Mouse (Mus musculus): Measurements from ENCODE around the gene Plekhh3. TPM values are rescaled to one million over a fixed set of nuclear protein-coding genes. Genes with fewer than 3 reads are reported as not detected.

The Plekhh3 gene
- polyA plus RNA-seq, 1 experiment from 2014 or later: 9.5 TPM

- no peak for ATAC-seq (ENCODE audit: low FRiP score)
- Histone ChIP-seq H3K4me1 (peaks cover 34% of the 10 kb centered on the region), H3K9me3 (replicated peaks) (no peaks in the 10 kb centered on the region), H3K4me2 (no peak overlapping the region), H3K27me3 (replicated peaks) (no peaks in the 10 kb centered on the region), H3K27ac (replicated peaks) (no peak overlapping the region), H3K9ac (replicated peaks) (no peak overlapping the region), H3K4me3 (replicated peaks) (no peak overlapping the region), H3K36me3 (peaks cover 45% of the 10 kb centered on the region)
- WGBS: 83% methylated on average over 7 of the region's 7 CpGs
Measured at GRCm38 (mm10) chr11:101193076-101193475, 21.9 kb upstream of the Plekhh3 start.

GRCm38 (mm10) chr11:101192646-101193045 is 21.5 kb upstream of the Plekhh3 start:
- Histone ChIP-seq H3K4me1 (peaks cover 34% of the 10 kb centered on the region), H3K9me3 (replicated peaks) (no peaks in the 10 kb centered on the region), H3K9ac (replicated peaks) (no peak overlapping the region), H3K27ac (replicated peaks) (no peak overlapping the region), H3K4me3 (replicated peaks) (no peak overlapping the region), H3K27me3 (replicated peaks) (no peaks in the 10 kb centered on the region), H3K36me3 (peaks cover 43% of the 10 kb centered on the region), H3K4me2 (no peak overlapping the region)
- no peak for ATAC-seq (ENCODE audit: low FRiP score)
- WGBS: 87% methylated on average over 6 of the region's 6 CpGs

GRCm38 (mm10) chr11:101191919-101192470 is 20.8 kb upstream of the Plekhh3 start:
- 81% methylated on average over 4 of the region's 4 CpGs for WGBS

DNA sequence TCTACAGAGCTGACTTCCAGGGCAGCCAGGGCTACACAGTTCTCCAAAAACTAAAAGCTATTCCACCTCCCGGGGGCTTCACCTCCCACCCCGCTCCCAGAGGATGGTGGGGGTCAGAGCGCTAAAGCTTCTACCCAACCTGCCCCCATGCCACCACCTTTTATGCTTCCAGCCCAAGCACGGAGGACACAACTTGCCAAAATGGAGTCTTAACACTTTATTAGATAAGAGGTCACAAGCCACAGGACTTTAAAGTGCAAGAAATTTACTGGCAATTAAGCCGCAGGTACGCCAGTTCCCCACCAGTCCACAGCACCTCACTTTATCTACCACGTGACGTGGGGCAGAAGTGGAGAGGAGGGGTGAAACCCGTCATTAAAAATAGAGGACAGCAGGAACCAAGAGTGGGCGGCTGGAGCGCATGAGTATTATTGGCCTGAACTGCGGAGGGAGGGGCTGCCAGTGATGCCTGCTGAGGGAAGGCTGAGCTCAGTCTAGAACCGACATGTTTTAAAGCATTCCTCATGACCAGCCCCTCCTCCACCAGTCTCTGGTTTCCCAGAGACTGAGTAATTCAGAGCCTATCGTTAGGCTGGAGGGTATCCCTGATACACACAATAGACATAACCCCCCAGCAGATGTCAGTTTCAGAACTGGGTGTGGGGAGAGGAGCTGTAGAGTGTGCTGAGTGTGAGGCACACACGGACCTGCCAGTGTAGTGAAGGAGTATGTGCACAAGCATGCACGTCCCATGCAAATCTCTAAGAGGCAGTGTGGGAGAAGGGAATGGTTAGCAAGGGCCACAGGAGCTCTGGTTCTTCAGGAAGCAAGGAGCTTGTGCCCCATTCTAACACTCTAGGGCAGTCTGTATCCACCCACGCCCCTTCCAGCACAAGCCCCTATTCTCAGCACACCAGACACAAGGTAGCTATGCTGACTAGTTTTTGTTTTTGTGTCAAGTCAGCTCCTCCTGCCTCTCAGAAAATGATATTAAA is 20.1 kb upstream of the Plekhh3 start:
- Histone ChIP-seq H3K9ac (replicated peaks) (no peak overlapping the region), H3K4me3 (replicated peaks) (no peak overlapping the region), H3K4me2 (no peak overlapping the region), H3K27ac (replicated peaks) (peak overlapping the region; percentile 75), H3K27me3 (replicated peaks) (no peaks in the 10 kb centered on the region), H3K4me1 (peaks cover 34% of the 10 kb centered on the region), H3K9me3 (replicated peaks) (no peaks in the 10 kb centered on the region), H3K36me3 (peaks cover 43% of the 10 kb centered on the region)
- ATAC-seq (ENCODE audit: low FRiP score): no peak; the same call in 1 of the 2 replicates
- WGBS: 40% methylated on average over 17 of the region's 17 CpGs

More at GRCm38 (mm10) chr11:101191919-101192470, 20.8 kb upstream of the Plekhh3 start:
- Histone ChIP-seq H3K4me2 (no peak overlapping the region), H3K4me1 (peaks cover 34% of the 10 kb centered on the region), H3K9me3 (replicated peaks) (no peaks in the 10 kb centered on the region), H3K4me3 (replicated peaks) (no peak overlapping the region), H3K36me3 (peaks cover 43% of the 10 kb centered on the region), H3K27ac (replicated peaks) (0 out of 2 replicates have a peak overlapping the region, but pooled peaks have one; percentile 28), H3K27me3 (replicated peaks) (no peaks in the 10 kb centered on the region), H3K9ac (replicated peaks) (no peak overlapping the region)
- ATAC-seq (ENCODE audit: low FRiP score): no peak

- Histone ChIP-seq H3K4me3 (replicated peaks) (no peak overlapping the region), H3K27me3 (replicated peaks) (no peaks in the 10 kb centered on the region), H3K4me2 (no peak overlapping the region), H3K9ac (replicated peaks) (0 out of 2 replicates have a peak overlapping the region, but pooled peaks have one; percentile 20), H3K9me3 (replicated peaks) (no peaks in the 10 kb centered on the region), H3K36me3 (peaks cover 44% of the 10 kb centered on the region), H3K4me1 (peaks cover 34% of the 10 kb centered on the region), H3K27ac (replicated peaks) (peak overlapping the region; percentile 75)
- 19% methylated on average over 8 of the region's 8 CpGs for WGBS
- ATAC-seq (ENCODE audit: low FRiP score): peak; percentile 16; the same call in 1 of the 2 replicates
Measured at GRCm38 (mm10) chr11:101190181-101190912, 19.2 kb upstream of the Plekhh3 start.

- Histone ChIP-seq H3K4me3 (replicated peaks) (no peak overlapping the region), H3K27me3 (replicated peaks) (no peaks in the 10 kb centered on the region), H3K4me2 (no peak overlapping the region), H3K36me3 (peaks cover 42% of the 10 kb centered on the region), H3K9me3 (replicated peaks) (no peaks in the 10 kb centered on the region), H3K9ac (replicated peaks) (0 out of 2 replicates have a peak overlapping the region, but pooled peaks have one; percentile 20), H3K27ac (replicated peaks) (peak overlapping the region; percentile 75), H3K4me1 (peaks cover 34% of the 10 kb centered on the region)
- peak; percentile 62 for ATAC-seq (ENCODE audit: low FRiP score)
- WGBS: 9% methylated on average over 6 of the region's 6 CpGs
Measured at GRCm38 (mm10) chr11:101189495-101190180, 18.5 kb upstream of the Plekhh3 start.

DNA sequence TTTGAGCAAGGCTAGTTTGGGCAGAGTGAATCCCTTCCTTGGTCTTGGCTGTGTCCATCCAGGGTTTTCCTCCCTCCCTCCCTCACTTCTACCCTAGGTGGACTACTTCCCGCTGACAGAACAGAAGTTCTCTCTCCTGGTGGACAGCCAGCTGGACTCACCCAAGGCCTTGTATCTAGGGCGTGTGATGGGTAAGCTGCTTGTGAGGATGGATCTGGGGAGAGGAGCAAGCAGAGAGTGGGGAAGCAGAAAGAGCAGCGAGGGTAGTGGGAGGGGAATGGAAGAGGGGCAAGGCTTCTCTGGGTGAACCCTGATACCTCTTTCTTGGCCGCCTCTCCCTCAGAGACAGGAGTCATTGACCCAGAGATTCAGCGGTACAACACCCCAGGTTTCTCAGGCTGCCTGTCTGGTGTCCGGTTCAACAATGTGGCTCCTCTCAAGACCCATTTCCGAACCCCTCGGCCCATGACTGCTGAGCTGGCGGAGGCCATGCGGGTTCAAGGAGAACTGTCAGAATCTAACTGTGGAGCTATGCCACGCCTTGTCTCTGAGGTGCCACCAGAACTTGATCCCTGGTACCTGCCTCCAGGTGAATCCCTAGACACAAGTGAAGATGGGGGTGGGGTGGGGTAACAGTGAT is 17.1 kb upstream of the Plekhh3 start:
- Histone ChIP-seq H3K27ac (replicated peaks) (no peak overlapping the region), H3K36me3 (peaks cover 42% of the 10 kb centered on the region), H3K9ac (replicated peaks) (no peak overlapping the region), H3K4me1 (peaks cover 34% of the 10 kb centered on the region), H3K4me3 (replicated peaks) (no peak overlapping the region), H3K27me3 (replicated peaks) (no peaks in the 10 kb centered on the region), H3K4me2 (no peak overlapping the region), H3K9me3 (replicated peaks) (no peaks in the 10 kb centered on the region)
- ATAC-seq (ENCODE audit: low FRiP score): no peak
- 84% methylated on average over 11 of the region's 11 CpGs for WGBS

- no peak overlapping the region for H3K4me2 ChIP-seq
- H3K9ac ChIP-seq (replicated peaks): no peak overlapping the region
- H3K27me3 ChIP-seq (replicated peaks): peaks cover 3% of the 10 kb centered on the region; the same call in 1 of the 2 replicates
- no peaks in the 10 kb centered on the region for H3K9me3 ChIP-seq (replicated peaks)
- H3K27ac ChIP-seq (replicated peaks): no peak overlapping the region
- peaks cover 34% of the 10 kb centered on the region for H3K4me1 ChIP-seq
- H3K36me3 ChIP-seq: peaks cover 47% of the 10 kb centered on the region
- no peak overlapping the region for H3K4me3 ChIP-seq (replicated peaks)
- ATAC-seq (ENCODE audit: low FRiP score): no peak
- 95% methylated on average over 5 of the region's 5 CpGs for WGBS
Measured at GRCm38 (mm10) chr11:101187541-101187940, 16.4 kb upstream of the Plekhh3 start.

DNA sequence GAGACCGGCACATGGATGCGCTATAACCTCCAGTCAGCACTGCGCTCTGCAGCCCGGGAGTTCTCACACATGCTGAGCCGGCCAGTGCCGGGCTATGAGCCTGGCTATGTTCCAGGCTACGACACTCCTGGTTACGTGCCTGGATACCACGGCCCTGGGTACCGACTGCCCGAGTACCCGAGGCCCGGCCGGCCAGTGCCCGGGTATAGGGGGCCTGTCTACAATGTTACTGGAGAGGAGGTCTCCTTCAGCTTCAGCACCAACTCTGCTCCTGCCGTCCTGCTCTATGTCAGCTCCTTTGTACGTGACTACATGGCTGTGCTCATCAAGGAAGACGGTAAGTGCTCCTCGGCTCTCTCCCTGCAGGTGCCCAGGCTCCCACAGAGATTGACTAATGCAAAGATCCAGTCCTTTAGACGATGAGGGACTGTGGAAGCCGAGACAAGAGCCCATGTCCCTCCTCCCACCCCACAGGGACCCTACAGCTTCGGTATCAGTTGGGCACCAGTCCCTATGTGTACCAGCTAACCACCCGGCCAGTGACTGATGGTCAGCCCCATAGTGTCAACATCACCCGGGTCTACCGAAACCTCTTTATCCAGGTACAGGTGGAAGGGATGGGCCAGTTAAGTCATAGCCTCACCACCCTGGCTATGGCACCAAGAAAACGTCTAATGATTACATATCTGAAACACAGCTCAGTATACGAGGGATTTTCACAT is 15.5 kb upstream of the Plekhh3 start:
- H3K27ac ChIP-seq (replicated peaks): no peak overlapping the region
- H3K4me3 ChIP-seq (replicated peaks): no peak overlapping the region
- peaks cover 31% of the 10 kb centered on the region for H3K4me1 ChIP-seq
- no peak for ATAC-seq (ENCODE audit: low FRiP score)
- WGBS: 86% methylated on average over 27 of the region's 27 CpGs
- H3K9me3 ChIP-seq (replicated peaks): no peaks in the 10 kb centered on the region
- H3K27me3 ChIP-seq (replicated peaks): peaks cover 6% of the 10 kb centered on the region
- H3K9ac ChIP-seq (replicated peaks): no peak overlapping the region
- no peak overlapping the region for H3K4me2 ChIP-seq
- peaks cover 51% of the 10 kb centered on the region for H3K36me3 ChIP-seq

- H3K27ac ChIP-seq (replicated peaks): no peak overlapping the region
- H3K9ac ChIP-seq (replicated peaks): no peak overlapping the region
- H3K4me2 ChIP-seq: no peak overlapping the region
- H3K4me1 ChIP-seq: peaks cover 19% of the 10 kb centered on the region
- H3K36me3 ChIP-seq: peaks cover 51% of the 10 kb centered on the region
- no peak overlapping the region for H3K4me3 ChIP-seq (replicated peaks)
- 94% methylated on average over 4 of the region's 4 CpGs for WGBS
- ATAC-seq (ENCODE audit: low FRiP score): no peak
- H3K9me3 ChIP-seq (replicated peaks): no peaks in the 10 kb centered on the region
- H3K27me3 ChIP-seq (replicated peaks): peaks cover 7% of the 10 kb centered on the region
Measured at GRCm38 (mm10) chr11:101185441-101185840, 14.3 kb upstream of the Plekhh3 start.
